Mouse (Mus musculus) G1E (cell line): ENCODE measurements around the gene Dnajc3.

Experiments used
- CTCF ChIP-seq: IDR thresholded peaks from 2 replicates; pipeline ENCODE4 v1.5.1; 2012; ENCODE audit warnings: low read depth, low read length, inconsistent platforms, mixed read lengths
- GATA1 ChIP-seq: IDR thresholded peaks from 2 replicates; pipeline ENCODE4 v1.6.1; 2012; ENCODE audit warnings: borderline replicate concordance, low read length, inconsistent platforms, mixed read lengths
- GATA2 ChIP-seq: IDR thresholded peaks from 2 replicates; pipeline ENCODE4 v1.6.1; 2012; ENCODE audit warnings: low read depth, low read length, inconsistent platforms, borderline replicate concordance
- POLR2AphosphoS5 ChIP-seq: IDR thresholded peaks from 2 replicates; pipeline ENCODE4 v1.6.1; 2012; ENCODE audit warnings: low read depth, low read length, inconsistent platforms; ENCODE audit not compliant: insufficient replicate concordance

GRCm38 (mm10) chr14:118972268-118972667 lies 34.5 kb downstream of the Dnajc3 start:
- no peak for TF ChIP-seq CTCF
- no peak for TF ChIP-seq GATA1
- no peak for TF ChIP-seq GATA2
- no peak for TF ChIP-seq POLR2AphosphoS5
